Mouse (Mus musculus) T-helper 2 cell (primary cell): Measurements from ENCODE around the gene Gpc4.

Experiments
- in situ Hi-C: fragments of 300-600 bp; cut with MboI, MseI; formaldehyde crosslinking; loops from one replicate; pipeline ENCODE4 v1.15.1; 2025; ENCODE audit warnings: high pct_unique_total_duplicates

Gene Gpc4

DNA sequence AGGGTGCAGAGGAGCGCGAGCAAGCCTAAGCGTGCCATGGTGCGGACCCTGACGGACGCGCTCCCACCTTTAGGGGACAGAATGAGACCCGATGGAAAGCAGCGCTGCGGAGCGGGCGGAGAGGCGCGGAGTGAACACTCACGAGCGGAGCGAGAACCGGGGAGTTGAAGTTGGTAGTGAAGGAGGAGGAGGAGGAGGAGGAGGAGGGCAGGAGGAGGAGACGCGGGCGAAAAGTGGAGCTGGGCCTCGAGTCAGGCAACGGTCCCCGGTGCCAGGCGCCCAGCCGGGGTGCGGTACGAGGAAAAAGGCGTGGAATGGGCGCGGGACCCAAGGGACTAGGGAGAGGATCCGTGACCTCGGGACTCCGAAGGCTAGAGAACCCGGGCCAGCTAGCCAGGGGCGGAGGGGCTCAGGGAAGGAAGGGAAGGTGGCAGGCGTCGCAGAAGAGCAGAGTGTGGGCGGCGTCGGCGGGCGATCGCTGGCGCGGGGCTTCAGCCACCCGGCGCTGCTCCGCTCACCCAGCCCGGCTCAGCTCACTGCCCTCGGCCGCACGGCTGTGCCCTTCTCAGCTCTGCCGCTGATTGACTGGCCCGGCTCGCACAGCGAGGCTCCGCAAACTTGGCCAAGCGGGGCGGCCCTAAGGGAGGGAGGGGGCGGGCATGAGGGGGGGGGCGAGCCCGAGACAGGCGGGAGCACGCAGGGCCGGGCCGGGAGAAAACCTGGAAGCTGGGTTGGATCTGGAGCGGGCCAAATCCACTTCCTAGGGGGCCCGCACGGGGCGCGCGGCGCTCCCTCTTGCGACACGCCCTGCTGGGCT lies at the start of gene Gpc4:
Gene Gpc4 (minus strand): TSS at position 515 of the 817 bp plus-strand sequence.
- in situ Hi-C loops = no loop called here

DNA sequence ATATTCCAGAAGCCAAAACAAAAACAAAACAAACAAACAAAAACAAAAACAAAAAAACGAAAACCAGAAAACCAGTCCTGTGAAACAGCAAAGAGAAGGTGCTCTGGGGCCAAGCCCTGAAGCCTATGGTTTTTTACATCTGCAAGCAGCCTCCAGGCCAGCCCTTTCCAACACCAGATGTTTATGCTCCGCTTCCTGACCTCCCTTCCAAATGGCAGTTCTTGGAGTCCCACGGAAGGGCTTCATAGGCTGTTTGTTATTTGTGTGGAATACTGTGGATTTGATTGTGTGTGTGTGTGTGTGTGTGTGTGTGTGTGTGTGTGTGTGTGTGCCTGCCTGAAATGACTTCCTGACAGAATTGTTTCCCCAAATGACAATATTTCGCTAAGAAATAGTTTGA lies 47.8 kb upstream of the Gpc4 start:
- in situ Hi-C loops = no loop called here

DNA sequence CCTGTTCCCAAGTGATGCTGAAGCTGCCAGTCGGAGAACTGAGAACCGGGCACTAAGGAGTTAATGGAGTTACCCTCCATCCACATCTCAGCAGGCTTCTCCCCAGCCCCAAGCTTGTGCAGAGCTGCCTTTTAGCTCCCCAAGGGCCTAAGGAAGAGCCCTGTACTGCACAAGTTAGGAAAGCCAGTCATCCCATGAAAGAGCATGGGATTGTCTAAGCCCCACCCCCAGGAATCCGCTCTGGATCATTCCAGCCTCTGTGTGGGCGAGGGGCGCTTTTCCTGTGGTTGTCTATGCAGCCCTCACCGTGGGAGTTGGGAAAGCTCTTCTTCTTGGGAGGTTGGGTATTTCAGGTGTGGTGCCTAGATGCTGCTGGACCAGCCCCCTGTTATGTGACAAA lies 34.8 kb upstream of the Gpc4 start:
- in situ Hi-C loops = no loop called here

DNA sequence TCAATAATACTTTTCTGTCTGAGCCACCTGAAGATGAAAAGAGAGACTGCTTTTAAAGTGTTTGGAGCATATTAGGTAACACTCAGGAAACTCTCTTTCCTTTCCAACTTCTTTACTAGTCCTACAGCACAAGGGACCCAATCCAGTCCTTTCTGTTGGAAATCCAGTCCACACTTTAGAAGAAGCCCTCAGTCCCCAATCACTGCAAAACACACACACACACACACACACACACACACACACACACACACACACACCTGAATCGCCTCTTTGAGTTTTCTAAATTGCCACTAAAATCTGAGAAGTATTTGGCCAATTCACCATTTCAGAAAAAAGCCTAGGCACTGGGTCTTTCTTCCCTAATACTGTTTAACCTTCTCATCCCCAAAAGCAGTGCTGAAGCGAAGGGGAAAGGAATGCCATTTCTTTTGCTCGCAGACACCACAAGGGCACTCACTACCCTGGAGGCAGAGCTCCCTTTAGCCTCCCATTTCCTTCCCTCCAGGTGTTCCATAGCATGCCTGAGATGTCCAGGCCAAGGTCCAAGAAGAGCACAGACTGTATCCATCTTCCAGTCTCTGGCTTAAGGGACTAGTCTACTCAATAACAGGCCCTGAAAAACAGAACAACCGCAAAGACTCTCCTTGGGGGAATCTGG lies 28.4 kb upstream of the Gpc4 start:
- in situ Hi-C loops = no loop called here

DNA sequence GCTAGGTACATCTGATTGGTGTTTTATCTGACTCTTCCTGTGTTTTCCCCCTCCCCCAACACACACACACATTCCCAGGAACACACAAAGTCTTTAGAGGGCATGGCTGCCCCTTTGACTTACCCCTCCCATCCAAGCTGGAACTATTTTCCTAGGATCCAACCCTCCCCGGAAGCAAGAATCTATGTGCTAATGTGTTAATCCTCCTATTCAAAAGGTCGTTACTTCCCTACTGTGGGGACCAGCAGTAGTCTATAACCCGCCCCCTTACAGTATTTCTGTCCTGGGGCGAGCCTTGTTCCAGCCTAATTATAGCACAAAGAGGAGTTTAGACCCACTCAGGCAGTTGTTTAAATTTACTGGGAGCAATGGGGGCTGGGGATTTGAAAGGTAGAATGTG lies 24.0 kb upstream of the Gpc4 start:
- in situ Hi-C loops = no loop called here

DNA sequence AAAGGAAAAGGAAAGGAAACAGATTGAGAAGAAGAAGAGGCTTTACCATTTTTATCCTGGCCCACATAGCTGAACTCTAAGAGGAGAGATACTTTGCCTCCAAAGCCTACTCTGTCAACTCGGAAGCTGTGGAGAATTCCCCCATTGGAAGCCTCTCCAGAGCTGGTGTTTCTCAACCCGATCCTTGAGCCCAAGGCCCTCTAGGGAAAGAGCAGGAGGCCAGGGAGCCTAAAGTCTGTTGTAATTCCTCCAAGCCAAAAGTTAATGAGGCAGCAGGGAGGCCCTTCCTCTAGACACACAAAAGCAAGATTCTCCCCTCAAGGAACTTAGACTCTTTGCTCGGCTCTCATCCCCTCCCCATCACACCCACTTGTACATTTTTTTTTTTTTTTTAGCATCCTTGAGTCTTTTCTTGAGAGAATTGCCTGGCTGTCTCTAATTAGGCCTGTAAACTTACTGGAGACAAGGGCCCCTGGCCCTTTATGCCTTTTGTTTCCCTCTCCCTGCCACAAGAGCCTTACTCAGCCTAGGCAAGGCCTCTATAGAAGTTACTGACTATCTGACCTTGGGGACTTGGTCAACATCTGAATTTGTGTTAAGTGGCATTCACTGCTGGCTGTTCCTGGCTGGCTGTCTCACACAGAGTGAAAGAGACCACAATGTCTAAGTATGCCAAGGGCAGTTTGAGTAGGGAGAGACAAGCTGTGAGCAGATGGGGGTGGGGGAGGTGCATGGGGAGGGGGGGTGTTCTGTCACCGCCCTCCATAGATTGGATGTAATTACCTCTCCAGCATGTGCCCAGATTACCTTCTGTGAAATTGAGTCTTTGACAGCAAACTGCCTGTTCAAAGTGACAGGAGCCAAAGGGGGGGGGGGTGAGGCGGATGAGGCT lies 18.7 kb upstream of the Gpc4 start:
- in situ Hi-C loops = no loop called here

DNA sequence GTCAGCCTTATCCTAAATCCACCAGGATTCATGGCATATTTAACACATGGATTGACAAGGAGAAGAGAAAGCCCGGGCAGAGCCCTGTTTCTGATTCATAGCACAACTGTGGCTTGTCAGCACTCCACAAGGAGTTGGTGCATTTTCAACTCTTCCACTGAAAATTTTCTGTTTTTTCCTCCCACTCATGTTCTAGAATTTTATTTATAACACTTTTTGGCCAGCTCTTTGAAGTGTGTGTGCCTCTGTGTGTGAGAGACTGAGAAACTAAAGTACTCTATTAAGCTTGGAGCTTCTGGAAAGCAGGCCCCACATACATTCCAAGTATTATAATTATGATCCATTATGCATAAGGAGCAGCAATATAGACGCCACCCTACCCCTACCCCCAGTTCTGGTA lies 16.3 kb upstream of the Gpc4 start:
- in situ Hi-C loops = no loop called here

DNA sequence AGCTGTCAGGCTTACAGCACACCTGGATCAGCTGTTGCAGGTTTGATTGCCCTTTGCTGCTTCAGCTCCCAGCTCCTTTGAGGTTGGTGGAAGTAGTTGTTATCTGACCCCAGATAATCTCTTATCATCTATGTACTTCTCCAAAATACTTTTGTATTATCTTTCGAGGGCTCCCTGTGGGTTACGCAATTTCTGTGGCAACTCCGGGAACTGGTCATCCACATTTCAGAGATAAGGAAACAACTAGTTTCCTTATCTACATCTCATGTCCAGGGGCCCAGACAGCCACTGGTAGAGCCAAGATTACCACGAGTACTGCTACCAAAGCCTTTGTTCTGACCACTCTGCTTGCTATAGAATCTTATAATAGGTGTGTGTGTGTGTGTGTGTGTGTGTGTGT lies 12.0 kb upstream of the Gpc4 start:
- in situ Hi-C loops = no loop called here

DNA sequence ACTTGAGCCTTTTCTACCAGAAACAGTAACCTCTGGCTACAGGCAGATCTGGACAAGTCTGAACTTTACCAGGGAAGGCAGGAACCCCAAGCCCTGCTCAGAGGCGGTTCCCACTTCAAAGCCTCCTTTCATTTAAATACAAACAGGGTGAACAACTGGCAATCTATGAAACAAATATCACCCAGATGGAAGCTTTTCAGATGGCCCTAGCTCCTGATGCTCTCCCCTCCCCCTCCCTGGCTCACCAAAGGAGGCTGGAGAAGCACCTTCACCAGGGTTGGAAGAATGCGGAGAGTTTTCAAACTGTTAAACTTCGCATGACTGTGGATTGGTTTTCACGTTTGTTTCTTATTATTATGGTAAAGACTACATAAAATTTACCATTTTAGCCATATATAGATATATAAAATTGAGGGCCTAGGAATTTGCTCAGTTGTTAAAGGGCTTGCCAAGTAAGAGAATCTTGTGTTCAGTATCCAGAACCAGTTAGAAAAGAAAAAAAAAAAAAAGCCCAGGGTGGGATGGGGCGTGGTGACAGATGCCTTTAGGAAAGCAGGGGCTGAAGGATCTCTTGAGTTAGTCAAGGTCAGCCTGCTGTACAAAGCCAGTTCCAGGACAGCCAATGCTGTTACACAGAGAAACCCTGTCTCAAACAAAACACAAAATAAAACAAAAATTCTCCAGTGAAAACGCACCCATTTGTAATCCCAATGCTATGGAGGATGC lies 2.6 kb upstream of the Gpc4 start:
- in situ Hi-C loops = no loop called here

DNA sequence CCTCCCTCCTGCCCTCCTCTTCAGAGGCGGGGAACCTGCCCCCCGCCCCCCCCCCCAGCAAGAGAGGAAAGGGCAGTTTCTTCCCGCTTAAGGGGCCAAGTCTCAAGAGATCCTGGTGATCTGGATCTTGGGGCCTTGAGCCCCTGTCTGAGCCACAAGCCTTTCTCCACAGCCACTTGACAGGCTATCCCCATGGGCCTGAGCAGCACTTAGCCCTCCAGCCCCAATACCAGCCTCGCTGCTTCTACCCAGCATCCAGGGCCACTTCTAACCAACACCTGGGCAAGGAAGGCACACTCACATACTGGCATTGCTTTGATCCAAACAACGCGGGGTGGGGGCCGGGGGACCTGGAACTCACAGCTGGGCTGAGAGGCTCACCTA lies 495 bp upstream of the Gpc4 start:
- in situ Hi-C loops = no loop called here

DNA sequence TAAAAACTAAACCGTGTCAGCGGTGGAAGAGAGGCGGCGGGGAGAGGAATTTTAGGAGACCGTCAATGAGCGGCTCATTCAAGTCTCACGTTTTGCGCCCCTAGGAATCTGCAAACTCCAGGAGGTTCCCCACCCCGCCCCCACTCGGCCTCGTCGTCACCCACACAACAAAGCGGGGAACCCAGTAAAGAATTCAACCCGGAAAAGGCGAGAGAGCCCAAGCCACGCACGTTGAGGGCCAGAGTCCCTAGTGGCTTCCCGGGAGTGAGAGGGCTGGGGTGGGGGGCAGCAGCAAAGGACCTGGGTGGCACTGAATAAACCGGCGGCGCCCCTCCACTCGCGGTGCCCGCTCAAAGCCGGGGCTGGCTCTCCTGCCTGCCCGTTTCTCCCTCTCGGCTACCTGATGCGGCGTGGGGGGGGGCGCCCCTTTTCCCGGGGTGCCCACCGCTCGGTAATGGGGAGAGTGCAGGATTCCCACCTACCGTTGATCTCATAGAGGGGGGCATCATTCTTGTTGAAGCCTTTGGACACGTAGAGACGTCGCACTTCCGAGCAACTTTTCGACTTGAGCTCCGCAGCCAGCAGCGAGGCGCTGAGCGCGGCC lies 816 bp downstream of the Gpc4 start:
- in situ Hi-C loops = no loop called here

DNA sequence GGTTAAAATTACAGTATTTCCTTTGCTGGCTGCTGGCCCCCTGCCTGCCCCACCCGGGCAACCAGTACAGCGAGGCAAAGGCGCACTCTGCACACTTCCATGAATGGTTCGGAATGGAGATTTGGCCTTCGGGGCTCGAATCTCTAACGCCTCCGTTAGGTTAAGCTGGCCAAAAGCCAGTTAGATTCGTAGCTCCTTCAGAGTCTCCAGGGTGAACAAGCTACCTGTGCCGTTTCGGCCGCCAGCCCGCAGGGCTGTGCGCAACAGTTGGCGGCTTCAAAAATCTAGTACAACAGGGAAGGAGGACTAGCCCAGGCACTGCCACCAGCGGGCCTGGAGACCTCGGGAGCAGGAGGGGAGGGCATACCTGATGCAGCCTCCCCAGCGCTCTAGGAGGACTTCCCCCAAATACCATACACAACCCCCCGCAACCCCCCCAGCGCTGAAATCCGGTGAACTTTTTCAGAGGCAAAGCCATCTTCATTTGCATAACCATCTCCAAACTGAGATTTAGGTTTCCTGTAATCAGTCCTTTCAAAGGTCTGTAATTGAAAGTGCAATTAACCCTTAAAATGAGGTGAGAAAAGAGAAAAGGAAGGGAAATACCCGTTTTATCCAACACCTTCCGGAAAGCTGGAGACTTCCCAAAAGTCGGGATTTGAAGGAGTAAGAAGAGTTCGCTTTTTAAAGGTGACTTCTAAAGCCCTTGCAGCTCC lies 1.5 kb downstream of the Gpc4 start:
- in situ Hi-C loops = no loop called here

DNA sequence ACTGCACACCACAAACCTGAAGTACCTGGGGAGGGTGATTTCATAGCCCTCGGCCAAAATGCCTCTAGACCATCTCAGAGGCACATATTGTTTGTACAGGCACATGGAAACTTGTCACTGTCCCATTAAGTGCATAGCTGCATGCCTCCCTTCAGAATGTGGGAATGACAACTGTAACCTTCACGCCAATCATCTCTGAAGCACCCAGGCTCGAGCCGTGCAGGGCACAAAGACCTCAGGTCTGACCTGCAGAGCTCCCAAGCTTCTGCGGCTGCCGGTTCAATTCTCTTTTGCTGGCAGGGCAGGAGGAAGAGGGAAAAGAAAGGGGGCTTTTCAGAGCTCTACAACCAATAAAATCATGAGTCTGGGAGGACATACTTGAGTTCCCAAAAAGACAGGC lies 2.3 kb downstream of the Gpc4 start:
- in situ Hi-C loops = no loop called here

DNA sequence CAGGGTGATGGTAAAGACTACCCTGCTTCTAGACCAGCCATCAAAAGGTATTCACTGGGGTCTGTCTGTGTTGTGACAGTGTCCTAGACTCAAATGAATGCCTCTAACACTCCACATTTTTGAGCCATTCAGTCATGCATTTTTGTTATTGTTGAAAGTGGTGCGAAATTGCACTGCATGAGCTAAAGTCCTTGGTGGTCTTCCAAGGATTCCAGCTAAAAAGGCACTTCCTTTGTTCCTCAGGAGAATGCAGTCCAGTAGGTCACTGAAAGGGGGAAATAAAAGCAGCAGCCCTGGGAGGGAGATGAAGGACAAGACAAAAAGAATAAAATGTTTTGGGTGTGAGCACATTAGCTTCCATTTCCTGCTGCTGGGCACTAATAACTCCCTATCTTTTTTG lies 2.8 kb downstream of the Gpc4 start:
- in situ Hi-C loops = no loop called here

DNA sequence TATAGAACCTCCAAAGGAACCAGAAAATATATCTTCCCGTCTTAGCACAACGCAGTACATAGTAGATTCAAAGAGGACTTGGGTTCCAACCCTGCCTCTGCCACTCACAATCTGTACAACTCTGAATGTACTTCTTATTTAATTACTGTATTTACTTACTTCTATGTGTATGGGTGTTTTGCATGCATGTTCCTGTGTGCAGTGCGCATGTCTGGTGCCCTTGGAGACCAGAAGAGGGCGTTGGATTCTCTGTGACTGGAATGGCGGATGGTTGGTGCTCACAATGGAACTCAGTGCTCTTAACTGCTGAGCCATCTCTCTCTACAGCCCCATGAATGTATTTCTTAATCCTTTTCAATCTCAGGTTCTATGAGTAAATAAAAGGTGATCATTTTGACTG lies 5.4 kb downstream of the Gpc4 start:
- in situ Hi-C loops = no loop called here

DNA sequence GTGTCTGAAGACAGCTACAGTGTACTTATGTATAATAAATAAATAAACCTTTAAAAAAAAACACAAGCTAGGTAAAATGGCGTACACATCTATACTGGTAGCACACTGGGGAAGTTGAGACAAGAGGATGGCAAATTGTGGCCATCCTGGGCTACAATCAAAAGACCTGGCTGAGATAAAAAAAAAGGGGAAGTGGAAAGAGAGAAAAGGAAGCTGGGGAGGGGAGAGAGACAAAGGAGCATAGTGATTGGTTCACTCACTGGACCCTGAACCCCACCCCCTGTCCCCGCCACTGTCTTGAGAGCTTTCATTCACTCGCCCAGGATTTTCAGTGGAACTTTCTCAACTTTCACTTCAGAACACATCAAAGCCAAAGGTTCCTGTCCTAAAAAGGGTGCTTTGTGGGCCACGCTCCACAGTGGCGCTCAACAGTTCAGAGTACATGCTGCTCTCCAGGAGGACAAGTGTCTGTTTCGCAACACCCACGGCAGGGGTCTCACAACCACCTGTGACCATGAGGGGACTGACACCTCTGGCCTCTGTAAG lies 9.6 kb downstream of the Gpc4 start:
- in situ Hi-C loops = no loop called here

DNA sequence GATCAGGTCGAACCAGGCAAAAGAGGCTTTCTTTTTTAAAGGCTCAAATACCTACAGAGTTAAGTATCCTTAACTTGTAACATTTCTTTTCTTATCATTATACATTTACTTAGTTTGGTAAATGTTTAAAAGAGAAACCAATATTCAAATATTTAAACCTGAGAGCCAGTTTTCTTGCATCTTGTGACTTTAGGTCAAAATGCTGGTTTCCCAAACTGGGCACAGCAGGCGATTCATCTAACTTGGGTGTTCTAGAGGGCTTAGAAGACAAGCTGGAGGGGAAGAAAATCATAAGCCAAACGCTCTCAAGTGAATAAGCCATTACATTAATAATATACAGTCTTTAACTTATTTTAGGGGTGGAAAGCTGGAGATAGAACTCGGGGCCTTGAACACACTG lies 10.2 kb downstream of the Gpc4 start:
- in situ Hi-C loops = no loop called here

DNA sequence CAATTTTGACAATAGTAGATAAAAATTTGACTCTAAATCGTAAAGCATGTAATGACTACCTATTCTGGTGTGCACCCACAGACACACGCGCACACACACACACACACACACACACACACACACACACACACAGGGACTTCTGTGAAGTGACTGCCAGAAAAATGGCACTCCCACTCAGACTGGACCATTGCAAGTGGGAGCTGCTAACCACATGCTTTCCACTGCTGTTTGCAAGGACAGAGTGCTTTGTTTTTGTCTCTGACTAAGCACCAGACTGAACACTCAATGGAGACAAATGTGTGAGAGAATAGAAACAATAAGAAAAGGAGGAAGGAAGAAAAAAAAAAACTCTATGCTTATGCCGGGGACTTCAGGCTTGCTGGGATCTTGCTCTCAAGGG lies 11.6 kb downstream of the Gpc4 start:
- in situ Hi-C loops = no loop called here

DNA sequence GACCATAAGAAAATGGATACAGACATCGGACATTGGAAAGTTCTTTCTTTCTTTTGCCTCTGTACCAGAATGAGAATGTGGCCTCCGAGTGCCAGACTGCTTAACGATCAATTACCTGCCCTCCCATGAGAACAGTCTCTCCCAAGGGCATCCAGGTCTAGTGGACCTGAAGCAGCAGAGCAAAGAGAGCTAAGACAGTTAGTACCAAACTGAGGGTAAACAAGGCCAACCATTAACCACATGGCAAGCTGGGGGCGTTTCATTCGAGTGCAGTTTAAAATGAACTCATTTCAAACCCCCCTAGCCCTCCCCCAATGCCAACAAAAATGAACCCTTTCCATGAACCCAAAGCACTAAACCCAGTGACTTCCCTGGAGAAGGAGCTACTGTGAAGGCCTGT lies 12.1 kb downstream of the Gpc4 start:
- in situ Hi-C loops = no loop called here

DNA sequence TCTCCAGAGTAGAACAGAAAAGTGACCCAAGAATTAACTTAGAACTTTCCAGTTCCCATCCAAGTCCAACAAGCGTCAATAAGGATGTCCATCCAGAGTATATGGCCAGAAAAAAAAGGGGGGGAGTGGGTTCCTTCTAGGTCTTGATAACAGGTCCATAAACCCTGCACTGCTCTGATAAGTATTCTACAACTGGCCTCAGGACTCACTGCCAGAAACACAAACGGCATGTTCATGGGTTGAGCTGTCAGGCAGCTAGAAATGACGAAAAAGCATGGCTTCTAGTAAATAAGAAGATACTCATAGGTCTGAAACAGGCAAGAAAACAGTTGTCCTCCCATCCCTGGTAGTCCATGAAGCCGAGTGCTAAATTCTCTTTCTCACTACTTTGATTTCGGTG lies 13.5 kb downstream of the Gpc4 start:
- in situ Hi-C loops = no loop called here
